Mouse (Mus musculus) thymus, postnatal 4 days (tissue): ENCODE measurements around the gene Rnf43.

Experiments
- DNase-seq: peaks from one replicate; pipeline ENCODE4 v3.0.0; 2021

The Rnf43 gene

GRCm38 (mm10) chr11:87719526-87719925 is 57.0 kb downstream of the Rnf43 start:
- peak; percentile 47 for DNase-seq

- peak; percentile 86 for DNase-seq
Measured at GRCm38 (mm10) chr11:87720324-87720723, 57.8 kb downstream of the Rnf43 start.

GRCm38 (mm10) chr11:87720839-87721238 is 58.3 kb downstream of the Rnf43 start:
- peak; percentile 74 for DNase-seq

- DNase-seq, result no peak
Measured at GRCm38 (mm10) chr11:87722168-87722567, 59.6 kb downstream of the Rnf43 start.

GRCm38 (mm10) chr11:87722891-87723290 is 60.4 kb downstream of the Rnf43 start:
- peak; percentile 43 for DNase-seq

GRCm38 (mm10) chr11:87725515-87725914 is 63.0 kb downstream of the Rnf43 start:
- no peak for DNase-seq

GRCm38 (mm10) chr11:87725964-87726562 is 63.5 kb downstream of the Rnf43 start:
- DNase-seq, result peak; percentile 80

GRCm38 (mm10) chr11:87727021-87727420 is 64.5 kb downstream of the Rnf43 start:
- peak; percentile 75 for DNase-seq

GRCm38 (mm10) chr11:87727471-87727870 is 64.9 kb downstream of the Rnf43 start:
- DNase-seq, result no peak

GRCm38 (mm10) chr11:87728850-87729592 is 66.5 kb downstream of the Rnf43 start:
- peak; percentile 18 for DNase-seq

GRCm38 (mm10) chr11:87729593-87730185 is 67.2 kb downstream of the Rnf43 start:
- DNase-seq, result peak; percentile 18

GRCm38 (mm10) chr11:87730652-87731310 is 68.3 kb downstream of the Rnf43 start:
- DNase-seq, result peak; percentile 14

GRCm38 (mm10) chr11:87734346-87734745 is 71.8 kb downstream of the Rnf43 start:
- peak; percentile 77 for DNase-seq

GRCm38 (mm10) chr11:87735691-87736090 is 73.2 kb downstream of the Rnf43 start:
- no peak for DNase-seq

- DNase-seq, result peak; percentile 81
Measured at GRCm38 (mm10) chr11:87736647-87737134, 74.2 kb downstream of the Rnf43 start.

- DNase-seq, result peak; percentile 100
Measured at GRCm38 (mm10) chr11:87737175-87737740, 74.7 kb downstream of the Rnf43 start, which contains the start of gene Supt4a. Supt4a (plus strand) TSS chr11:87737552.

- DNase-seq, result no peak
Measured at GRCm38 (mm10) chr11:87743691-87744090, 81.2 kb downstream of the Rnf43 start.

GRCm38 (mm10) chr11:87744964-87745363 is 82.4 kb downstream of the Rnf43 start:
- DNase-seq, result peak; percentile 75

GRCm38 (mm10) chr11:87745632-87746555 is 83.4 kb downstream of the Rnf43 start:
- peak; percentile 58 for DNase-seq

- no peak for DNase-seq
Measured at GRCm38 (mm10) chr11:87747312-87747711, 84.8 kb downstream of the Rnf43 start.

GRCm38 (mm10) chr11:87747716-87748115 is 85.2 kb downstream of the Rnf43 start:
- DNase-seq, result peak; percentile 36
